Mouse (Mus musculus) olfactory bulb, adult 2 months (tissue): ENCODE results near the gene Ankrd28.

Experiments used
- CTCF ChIP-seq: fragments of 200-500 bp; IDR thresholded peaks from 2 replicates; pipeline ENCODE4 v1.5.1; 2012; ENCODE audit warnings: low read depth, mild to moderate bottlenecking, low read length, moderate library complexity; ENCODE audit not compliant: insufficient read depth
- POLR2A ChIP-seq: fragments of 200-500 bp; IDR thresholded peaks from 2 replicates; pipeline ENCODE4 v1.6.1; 2012; ENCODE audit warnings: mild to moderate bottlenecking, low read depth, low read length, moderate library complexity; ENCODE audit not compliant: insufficient read depth

- peak; percentile 11; the same call in 1 of the 2 replicates for TF ChIP-seq CTCF
- TF ChIP-seq POLR2A: no peak
Observed at GRCm38 (mm10) chr14:31650347-31650746, 180.1 kb downstream of the Ankrd28 start.
